Mouse (Mus musculus): ENCODE measurements around the gene Prkacb.
A peak's percentile ranks its signal among the peaks of the same experiment; 100 is the strongest.
"Not testable (repeated sequence)": the region's sequence is repeated elsewhere in the genome, so short reads cannot be mapped to it uniquely, and the experiment has no call there.

Gene Prkacb

GRCm38 (mm10) chr3:146778451-146778850, 34.3 kb downstream of the Prkacb start:
- no peak for DNase-seq (ENCODE audit: low spot score in 2 of 2)

GRCm38 (mm10) chr3:146776711-146777110, 36.1 kb downstream of the Prkacb start:
- no peak for DNase-seq (ENCODE audit: low spot score in 2 of 2)

GRCm38 (mm10) chr3:146770853-146771252, 41.9 kb downstream of the Prkacb start:
- no peak for DNase-seq (ENCODE audit: low spot score in 2 of 2)

- peak; percentile 40 to 54 for DNase-seq (ENCODE audit: low spot score in 2 of 2)
Observed at GRCm38 (mm10) chr3:146769940-146770659, 42.7 kb downstream of the Prkacb start.

GRCm38 (mm10) chr3:146769569-146769939, 43.2 kb downstream of the Prkacb start:
- DNase-seq (ENCODE audit: low spot score in 2 of 2), result no peak

GRCm38 (mm10) chr3:146768921-146769320, 43.9 kb downstream of the Prkacb start:
- no peak for DNase-seq (ENCODE audit: low spot score in 2 of 2)

- no peak for DNase-seq (ENCODE audit: low spot score in 2 of 2)
Observed at GRCm38 (mm10) chr3:146768360-146768759, 44.4 kb downstream of the Prkacb start.

GRCm38 (mm10) chr3:146766701-146767181, 46.0 kb downstream of the Prkacb start:
- no peak for DNase-seq (ENCODE audit: low spot score in 2 of 2)

GRCm38 (mm10) chr3:146766071-146766605, 46.7 kb downstream of the Prkacb start:
- DNase-seq (ENCODE audit: low spot score in 2 of 2), result no peak

GRCm38 (mm10) chr3:146764871-146765529, 47.8 kb downstream of the Prkacb start:
- no peak for DNase-seq (ENCODE audit: low spot score in 2 of 2)

GRCm38 (mm10) chr3:146763054-146763453, 49.7 kb downstream of the Prkacb start:
- DNase-seq (ENCODE audit: low spot score in 2 of 2), result not testable (repeated sequence)

GRCm38 (mm10) chr3:146761276-146761675, 51.5 kb downstream of the Prkacb start:
- no peak for DNase-seq (ENCODE audit: low spot score in 2 of 2)

GRCm38 (mm10) chr3:146757970-146758960, 54.5 kb downstream of the Prkacb start:
- no peak for DNase-seq (ENCODE audit: low spot score in 2 of 2)

- no peak for DNase-seq (ENCODE audit: low spot score in 2 of 2)
Observed at GRCm38 (mm10) chr3:146754270-146754669, 58.5 kb downstream of the Prkacb start.

GRCm38 (mm10) chr3:146741564-146742202, 71.1 kb downstream of the Prkacb start:
- DNase-seq (ENCODE audit: low spot score in 2 of 2), result no peak

GRCm38 (mm10) chr3:146741158-146741557, 71.6 kb downstream of the Prkacb start:
- no peak for DNase-seq (ENCODE audit: low spot score in 2 of 2)

- DNase-seq (ENCODE audit: low spot score in 2 of 2), result not testable (repeated sequence)
Observed at GRCm38 (mm10) chr3:146736186-146736585, 76.6 kb downstream of the Prkacb start.

GRCm38 (mm10) chr3:146735657-146736056, 77.1 kb downstream of the Prkacb start:
- no peak for DNase-seq (ENCODE audit: low spot score in 2 of 2)

GRCm38 (mm10) chr3:146734907-146735629, 77.7 kb downstream of the Prkacb start:
- DNase-seq (ENCODE audit: low spot score in 2 of 2), result no peak

GRCm38 (mm10) chr3:146731499-146731898, 81.3 kb downstream of the Prkacb start:
- no peak for DNase-seq (ENCODE audit: low spot score in 2 of 2)
